Mouse (Mus musculus) liver, embryonic 13.5 days (tissue): ENCODE data around the gene Dhx15. TPM values are rescaled to one million over a fixed set of nuclear protein-coding genes. Genes with fewer than 3 reads are reported as not detected.
"Not testable (repeated sequence)": the region's sequence is repeated elsewhere in the genome, so short reads cannot be mapped to it uniquely, and the experiment has no call there.

Experiments used
- ATAC-seq: fragments of 200-750 bp; cut with Nextera tagmentation; 2 replicates; pipeline ENCODE4 v1.8.0; 2017; ENCODE audit warnings: low read depth, mild to moderate bottlenecking, moderate number of reproducible peaks, moderate library complexity
- DNase-seq: peaks from one replicate; pipeline ENCODE4 v3.0.0; 2022
- H3K27ac ChIP-seq: fragments of 300-500 bp; sonication (generic); 2 replicates; pipeline ENCODE4 v1.5.1; 2015; ENCODE audit warnings: moderate library complexity, mild to moderate bottlenecking, inconsistent platforms
- H3K27me3 ChIP-seq: fragments of 300-500 bp; sonication (generic); 2 replicates; pipeline ENCODE4 v1.6.1; 2015; ENCODE audit warnings: mild to moderate bottlenecking, inconsistent platforms
- H3K36me3 ChIP-seq: fragments of 300-500 bp; sonication (generic); 2 replicates; pipeline ENCODE4 v1.6.1; 2015; ENCODE audit warnings: mild to moderate bottlenecking, inconsistent platforms
- H3K4me1 ChIP-seq: fragments of 300-500 bp; sonication (generic); replicated peaks from 2 replicates; pipeline ENCODE4 v1.6.1; 2015; ENCODE audit warnings: inconsistent platforms
- H3K4me2 ChIP-seq: fragments of 300-500 bp; sonication (generic); 2 replicates; pipeline ENCODE4 v1.6.1; 2015; ENCODE audit warnings: inconsistent platforms, mild to moderate bottlenecking, moderate library complexity
- H3K4me3 ChIP-seq: fragments of 300-500 bp; sonication (generic); replicated peaks from 2 replicates; pipeline ENCODE4 v1.5.1; 2015; ENCODE audit warnings: mild to moderate bottlenecking, inconsistent platforms
- H3K9ac ChIP-seq: fragments of 300-500 bp; sonication (generic); 2 replicates; pipeline ENCODE4 v1.6.1; 2015; ENCODE audit warnings: mild to moderate bottlenecking, inconsistent platforms
- H3K9me3 ChIP-seq: fragments of 300-500 bp; sonication (generic); replicated peaks from 2 replicates; pipeline ENCODE4 v1.6.1; 2016; ENCODE audit warnings: inconsistent platforms
- WGBS: fragments of 180-500 bp; shearing (Covaris S2); methylation state at CpG from one replicate; pipeline ENCODE4 v1.1.7; 2015; ENCODE audit not compliant: insufficient replicate concordance; 5-methylcytosine and 5-hydroxymethylcytosine counted together
- polyA plus RNA-seq: library from polyadenylated mRNA; unstranded; fragments of >200 nt; fragmentation: Nextera tagmentation; extraction: Ambion mirVana; gene quantifications from 2 replicates; pipeline ENCODE4 v1.2.1, GENCODE M21; 2015

The Dhx15 gene
- 87.8 and 106 TPM in 2 replicates for polyA plus RNA-seq

GRCm38 (mm10) chr5:52190371-52191179 lies at the start of gene Dhx15:
TSS of gene Dhx15 (minus strand) at chr5:52190514.
- Histone ChIP-seq H3K4me3 (peak within 1 kb of the TSS; percentile 95), H3K36me3 (peaks cover 6% of the 10 kb centered on the region; the same call in 1 of the 2 replicates), H3K9ac (peak within 1 kb of the TSS; percentile 98), H3K27ac (peak within 1 kb of the TSS; percentile 90), H3K9me3 (no peaks in the 10 kb centered on the region), H3K27me3 (no peaks in the 10 kb centered on the region), H3K4me2 (peak within 1 kb of the TSS; percentile 80), H3K4me1 (peaks cover 45% of the 10 kb centered on the region)
- ATAC-seq (peak; percentile 93), DNase-seq (peak; percentile 84)
- 1% methylated on average over 53 of the region's 53 CpGs for WGBS

- no peak overlapping the region for H3K9ac ChIP-seq
- ATAC-seq (no peak), DNase-seq (no peak)
- no peaks in the 10 kb centered on the region for H3K27me3 ChIP-seq
- H3K4me1 ChIP-seq = no peaks in the 10 kb centered on the region
- H3K4me3 ChIP-seq = no peak overlapping the region
- 67% methylated on average over 5 of the region's 5 CpGs for WGBS
- no peaks in the 10 kb centered on the region for H3K36me3 ChIP-seq
- no peak overlapping the region for H3K4me2 ChIP-seq
- no peak overlapping the region for H3K27ac ChIP-seq
- H3K9me3 ChIP-seq = no peaks in the 10 kb centered on the region
These were observed 48.6 kb upstream of the Dhx15 start for GRCm38 (mm10) chr5:52238877-52239276.

- no peak for DNase-seq
- Histone ChIP-seq H3K36me3 (no peaks in the 10 kb centered on the region), H3K9me3 (no peaks in the 10 kb centered on the region), H3K27me3 (no peaks in the 10 kb centered on the region), H3K4me2 (no peak overlapping the region), H3K27ac (no peak overlapping the region), H3K4me3 (no peak overlapping the region), H3K4me1 (no peaks in the 10 kb centered on the region), H3K9ac (no peak overlapping the region)
- 53% methylated on average over 8 of the region's 8 CpGs for WGBS
- ATAC-seq = no peak
These were observed 47.8 kb upstream of the Dhx15 start for GRCm38 (mm10) chr5:52237956-52238735.

GRCm38 (mm10) chr5:52236585-52236984 lies 46.3 kb upstream of the Dhx15 start:
- H3K4me2 ChIP-seq, H3K4me3 ChIP-seq, H3K27me3 ChIP-seq, ATAC-seq, H3K9ac ChIP-seq, DNase-seq, H3K27ac ChIP-seq, H3K9me3 ChIP-seq, H3K4me1 ChIP-seq, H3K36me3 ChIP-seq: not testable (repeated sequence)
- 68% methylated on average over 6 of the region's 6 CpGs for WGBS

GRCm38 (mm10) chr5:52234570-52234969 lies 44.3 kb upstream of the Dhx15 start:
- no peaks in the 10 kb centered on the region for H3K9me3 ChIP-seq
- no peak overlapping the region for H3K4me3 ChIP-seq
- no peaks in the 10 kb centered on the region for H3K36me3 ChIP-seq
- no peak overlapping the region for H3K27ac ChIP-seq
- no peak for ATAC-seq
- no peaks in the 10 kb centered on the region for H3K4me1 ChIP-seq
- WGBS = 64% methylated on average over 7 of the region's 7 CpGs
- no peak overlapping the region for H3K4me2 ChIP-seq
- no peak for DNase-seq
- no peak overlapping the region for H3K9ac ChIP-seq
- no peaks in the 10 kb centered on the region for H3K27me3 ChIP-seq

GRCm38 (mm10) chr5:52233891-52234290 lies 43.6 kb upstream of the Dhx15 start:
- Histone ChIP-seq H3K4me3 (no peak overlapping the region), H3K36me3 (no peaks in the 10 kb centered on the region), H3K9me3 (no peaks in the 10 kb centered on the region), H3K27ac (no peak overlapping the region), H3K27me3 (no peaks in the 10 kb centered on the region), H3K4me2 (no peak overlapping the region), H3K4me1 (no peaks in the 10 kb centered on the region), H3K9ac (no peak overlapping the region)
- DNase-seq (no peak), ATAC-seq (no peak)
- 63% methylated on average over 2 of the region's 2 CpGs for WGBS

GRCm38 (mm10) chr5:52232611-52233010 lies 42.3 kb upstream of the Dhx15 start:
- Histone ChIP-seq H3K4me1 (no peaks in the 10 kb centered on the region), H3K4me2 (no peak overlapping the region), H3K9ac (no peak overlapping the region), H3K27ac (no peak overlapping the region), H3K9me3 (no peaks in the 10 kb centered on the region; the same call in 1 of the 2 replicates), H3K36me3 (no peaks in the 10 kb centered on the region), H3K27me3 (no peaks in the 10 kb centered on the region), H3K4me3 (no peak overlapping the region)
- 56% methylated on average over 2 of the region's 2 CpGs for WGBS
- ATAC-seq = no peak
- DNase-seq = no peak

- Histone ChIP-seq H3K9me3 (no peaks in the 10 kb centered on the region; the same call in 1 of the 2 replicates), H3K27ac (no peak overlapping the region), H3K9ac (no peak overlapping the region), H3K36me3 (no peaks in the 10 kb centered on the region), H3K4me1 (no peaks in the 10 kb centered on the region), H3K4me3 (no peak overlapping the region), H3K27me3 (no peaks in the 10 kb centered on the region), H3K4me2 (no peak overlapping the region)
- DNase-seq (no peak), ATAC-seq (no peak)
- 73% methylated on average over 2 of the region's 2 CpGs for WGBS
These were observed 41.9 kb upstream of the Dhx15 start for GRCm38 (mm10) chr5:52232199-52232598.

GRCm38 (mm10) chr5:52230466-52230865 lies 40.2 kb upstream of the Dhx15 start:
- no peaks in the 10 kb centered on the region; the same call in 1 of the 2 replicates for H3K9me3 ChIP-seq
- no peaks in the 10 kb centered on the region for H3K4me1 ChIP-seq
- DNase-seq (no peak), ATAC-seq (no peak)
- no peak overlapping the region for H3K4me3 ChIP-seq
- no peak overlapping the region for H3K4me2 ChIP-seq
- no peaks in the 10 kb centered on the region for H3K27me3 ChIP-seq
- H3K9ac ChIP-seq = no peak overlapping the region
- WGBS = 70% methylated on average over 7 of the region's 7 CpGs
- no peak overlapping the region for H3K27ac ChIP-seq
- H3K36me3 ChIP-seq = no peaks in the 10 kb centered on the region

- Histone ChIP-seq H3K4me1 (no peaks in the 10 kb centered on the region), H3K9ac (no peak overlapping the region), H3K4me2 (no peak overlapping the region), H3K36me3 (no peaks in the 10 kb centered on the region), H3K4me3 (no peak overlapping the region), H3K9me3 (no peaks in the 10 kb centered on the region; the same call in 1 of the 2 replicates), H3K27ac (no peak overlapping the region), H3K27me3 (no peaks in the 10 kb centered on the region)
- DNase-seq = no peak
- no peak for ATAC-seq
- 42% methylated on average over 3 of the region's 3 CpGs for WGBS
These were observed 36.4 kb upstream of the Dhx15 start for GRCm38 (mm10) chr5:52226677-52227076.

GRCm38 (mm10) chr5:52221596-52221995 lies 31.3 kb upstream of the Dhx15 start:
- H3K9me3 ChIP-seq = no peaks in the 10 kb centered on the region
- no peak overlapping the region for H3K27ac ChIP-seq
- no peaks in the 10 kb centered on the region for H3K4me1 ChIP-seq
- no peaks in the 10 kb centered on the region for H3K27me3 ChIP-seq
- DNase-seq = no peak
- WGBS = 72% methylated on average over 5 of the region's 5 CpGs
- H3K4me3 ChIP-seq = no peak overlapping the region
- no peak for ATAC-seq
- no peak overlapping the region for H3K4me2 ChIP-seq
- no peaks in the 10 kb centered on the region for H3K36me3 ChIP-seq
- no peak overlapping the region for H3K9ac ChIP-seq
